Mouse (Mus musculus) neural tube, embryonic 14.5 days (tissue): ENCODE measurements at regions not wholly inside any gene's neighbourhood (a gene's known extent, or its start where the extent isn't known, plus 50 kb on each side); places are given as distances from the start of the nearest gene placed in this dataset.

ENCODE experiments used
- ATAC-seq: fragments of 200-750 bp; cut with Nextera tagmentation; 2 replicates; pipeline ENCODE4 v1.8.0; 2017; ENCODE audit warnings: low read depth, mild to moderate bottlenecking, moderate TSS enrichment, moderate library complexity
- H3K27ac ChIP-seq: fragments of 300-500 bp; sonication (generic); 2 replicates; pipeline ENCODE4 v1.5.1; 2014; ENCODE audit warnings: low read depth, mild to moderate bottlenecking, control low read depth, low read length, moderate library complexity, mixed read lengths
- H3K27me3 ChIP-seq: fragments of 300-500 bp; sonication (generic); 2 replicates; pipeline ENCODE4 v1.6.1; 2014; ENCODE audit warnings: low read length; ENCODE audit not compliant: control insufficient read depth, insufficient read depth
- H3K36me3 ChIP-seq: fragments of 300-500 bp; sonication (generic); 2 replicates; pipeline ENCODE4 v1.6.1; 2014; ENCODE audit warnings: low read length, mixed read lengths; ENCODE audit not compliant: control insufficient read depth, insufficient read depth
- H3K4me1 ChIP-seq: fragments of 300-500 bp; sonication (generic); 2 replicates; pipeline ENCODE4 v1.6.1; 2014; ENCODE audit warnings: low read length; ENCODE audit not compliant: control insufficient read depth, insufficient read depth
- H3K4me2 ChIP-seq: fragments of 300-500 bp; sonication (generic); 2 replicates; pipeline ENCODE4 v1.6.1; 2014; ENCODE audit warnings: mild to moderate bottlenecking, low read depth, low read length, control low read depth
- H3K4me3 ChIP-seq: fragments of 300-500 bp; sonication (generic); 2 replicates; pipeline ENCODE4 v1.5.1; 2014; ENCODE audit warnings: low read depth, low read length, control low read depth, mixed read lengths
- H3K9ac ChIP-seq: fragments of 300-500 bp; sonication (generic); replicated peaks from 2 replicates; pipeline ENCODE4 v1.6.1; 2014; ENCODE audit warnings: low read depth, mild to moderate bottlenecking, control low read depth, low read length, mixed read lengths
- H3K9me3 ChIP-seq: fragments of 300-500 bp; sonication (generic); 2 replicates; pipeline ENCODE4 v1.6.1; 2016; ENCODE audit warnings: low read length; ENCODE audit not compliant: control insufficient read depth
- WGBS: fragments of 180-500 bp; shearing (Covaris S2); extraction: QIAGEN DNeasy Blood & Tissue Kit; methylation state at CpG from one replicate; pipeline ENCODE4 v1.1.7; 2014; 5-methylcytosine and 5-hydroxymethylcytosine counted together

DNA sequence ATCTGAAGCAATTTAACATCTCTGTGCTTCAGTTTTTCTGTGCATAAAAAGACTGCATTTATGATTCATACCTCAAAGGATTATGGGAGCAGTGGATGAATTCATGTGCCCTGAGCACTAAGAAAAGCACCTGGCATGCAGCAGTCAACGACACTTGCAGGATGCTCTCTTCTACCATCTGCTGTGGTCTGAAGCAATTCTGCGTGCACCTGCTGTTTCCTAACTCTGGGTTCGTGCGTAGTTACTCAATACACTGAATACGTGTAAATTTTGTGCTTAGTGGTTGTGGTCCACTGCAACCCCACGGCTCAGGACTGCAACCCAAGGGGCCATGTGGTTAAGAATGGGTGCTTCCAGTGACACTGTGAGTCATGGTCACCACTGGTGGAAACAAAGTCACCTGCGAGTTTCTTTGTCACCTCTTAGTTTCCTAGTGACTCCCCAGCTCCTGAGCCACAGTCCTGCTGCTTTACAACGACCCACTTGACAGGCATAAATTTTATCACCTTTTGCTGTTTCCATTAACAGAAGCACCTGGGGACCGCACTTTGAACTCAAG, 98.7 kb upstream of the Arhgap21 start:
- no peak for ATAC-seq
- no peaks in the 10 kb centered on the region for H3K36me3 ChIP-seq
- 81% methylated on average over 9 of the region's 9 CpGs for WGBS
- no peaks in the 10 kb centered on the region for H3K27me3 ChIP-seq
- H3K4me2 ChIP-seq = no peak overlapping the region
- no peak overlapping the region for H3K4me3 ChIP-seq
- no peaks in the 10 kb centered on the region for H3K4me1 ChIP-seq
- no peak overlapping the region for H3K9ac ChIP-seq
- no peak overlapping the region for H3K27ac ChIP-seq
- H3K9me3 ChIP-seq = no peaks in the 10 kb centered on the region

DNA sequence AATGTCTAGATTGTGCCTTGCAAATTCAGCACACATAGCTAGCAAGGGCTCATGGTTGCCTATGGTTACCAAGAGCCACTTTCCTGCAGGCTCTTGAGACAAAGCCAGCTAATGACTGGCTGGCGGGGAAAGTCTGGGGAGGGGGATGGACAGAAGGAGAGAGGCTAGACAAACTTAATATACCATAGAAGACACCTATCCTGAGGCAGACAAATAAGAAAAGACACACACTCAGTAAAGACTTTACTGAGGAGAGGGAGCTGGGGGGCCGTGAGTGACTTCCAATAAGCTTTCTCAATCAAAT, 91.6 kb upstream of the Arhgap21 start:
- H3K4me3 ChIP-seq = no peak overlapping the region
- WGBS = 18% methylated on average over 2 of the region's 2 CpGs
- no peak overlapping the region for H3K4me2 ChIP-seq

DNA sequence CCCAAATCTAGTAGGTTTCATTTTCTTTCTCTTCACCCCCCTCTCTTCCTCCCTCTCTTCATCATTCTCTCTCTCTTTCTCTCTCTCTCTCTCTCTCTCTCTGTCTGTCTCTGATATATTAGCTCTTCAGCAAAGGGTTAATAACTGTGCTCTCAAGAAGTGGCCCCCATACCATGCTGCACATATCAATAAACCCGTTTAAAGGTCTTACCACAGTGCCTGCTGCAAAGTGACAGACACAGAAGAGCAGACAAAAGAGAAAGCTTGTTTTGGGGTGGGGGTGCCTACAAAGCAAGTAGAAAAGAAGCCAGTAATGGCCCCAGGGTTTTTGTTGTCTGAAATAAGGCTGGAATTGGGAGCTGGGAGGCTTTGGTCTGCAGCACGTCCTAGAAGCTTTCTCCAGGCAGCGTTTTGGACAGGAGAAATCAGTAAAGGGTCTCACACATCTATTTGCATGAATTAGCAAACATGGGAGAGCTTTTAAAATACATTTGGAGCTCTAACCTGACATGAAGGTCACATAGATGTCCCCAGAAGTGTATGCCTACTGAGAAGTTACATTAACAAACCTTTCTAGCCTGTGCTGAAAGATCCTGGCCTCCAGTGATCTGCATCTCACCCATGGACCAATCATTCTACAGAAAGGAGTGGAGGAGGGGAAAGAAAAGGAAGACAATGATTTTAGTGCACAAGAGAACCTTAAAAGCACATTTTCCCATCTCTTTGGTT, 91.1 kb upstream of the Arhgap21 start:
- Histone ChIP-seq H3K4me2 (no peak overlapping the region), H3K4me1 (peaks cover 8% of the 10 kb centered on the region), H3K9ac (no peak overlapping the region), H3K9me3 (no peaks in the 10 kb centered on the region), H3K36me3 (no peaks in the 10 kb centered on the region), H3K27me3 (no peaks in the 10 kb centered on the region), H3K4me3 (no peak overlapping the region), H3K27ac (peak overlapping the region; percentile 80; the same call in 1 of the 2 replicates)
- 0 out of 2 replicates have a peak, but pooled peaks have one; percentile 36 for ATAC-seq
- 7% methylated on average over 3 of the region's 3 CpGs for WGBS

More for the DNA sequence above, 91.6 kb upstream of the Arhgap21 start:
- H3K27me3 ChIP-seq = no peaks in the 10 kb centered on the region
- no peaks in the 10 kb centered on the region for H3K9me3 ChIP-seq
- H3K4me1 ChIP-seq = peaks cover 8% of the 10 kb centered on the region
- no peak overlapping the region for H3K9ac ChIP-seq
- peak overlapping the region; percentile 80; the same call in 1 of the 2 replicates for H3K27ac ChIP-seq
- no peaks in the 10 kb centered on the region for H3K36me3 ChIP-seq
- peak; percentile 87 for ATAC-seq

DNA sequence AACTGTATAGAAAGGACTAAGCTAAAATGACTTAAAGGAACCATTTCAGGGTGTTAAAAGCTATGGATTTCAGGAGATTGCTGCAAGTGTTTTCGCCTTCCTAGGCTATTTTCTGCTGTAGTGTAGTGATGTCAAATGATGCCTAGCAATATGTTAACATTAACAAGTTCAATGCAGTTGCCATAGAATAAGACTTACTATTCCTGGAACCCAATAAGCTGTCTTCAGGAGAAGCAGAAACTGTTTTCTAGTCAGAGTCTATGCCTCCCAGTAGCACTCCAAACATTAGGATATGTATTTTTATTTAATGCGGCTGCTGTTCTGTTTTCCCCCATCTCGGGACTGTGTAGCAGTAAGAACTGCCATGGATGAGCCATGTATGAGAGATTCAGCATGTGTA, 90.3 kb upstream of the Arhgap21 start:
- H3K9me3 ChIP-seq = no peaks in the 10 kb centered on the region
- H3K4me1 ChIP-seq = peaks cover 8% of the 10 kb centered on the region
- ATAC-seq = no peak
- H3K36me3 ChIP-seq = no peaks in the 10 kb centered on the region
- WGBS = 84% methylated on average over 3 of the region's 3 CpGs
- no peak overlapping the region for H3K9ac ChIP-seq
- no peak overlapping the region for H3K27ac ChIP-seq
- H3K4me3 ChIP-seq = no peak overlapping the region
- no peaks in the 10 kb centered on the region for H3K27me3 ChIP-seq
- H3K4me2 ChIP-seq = no peak overlapping the region

DNA sequence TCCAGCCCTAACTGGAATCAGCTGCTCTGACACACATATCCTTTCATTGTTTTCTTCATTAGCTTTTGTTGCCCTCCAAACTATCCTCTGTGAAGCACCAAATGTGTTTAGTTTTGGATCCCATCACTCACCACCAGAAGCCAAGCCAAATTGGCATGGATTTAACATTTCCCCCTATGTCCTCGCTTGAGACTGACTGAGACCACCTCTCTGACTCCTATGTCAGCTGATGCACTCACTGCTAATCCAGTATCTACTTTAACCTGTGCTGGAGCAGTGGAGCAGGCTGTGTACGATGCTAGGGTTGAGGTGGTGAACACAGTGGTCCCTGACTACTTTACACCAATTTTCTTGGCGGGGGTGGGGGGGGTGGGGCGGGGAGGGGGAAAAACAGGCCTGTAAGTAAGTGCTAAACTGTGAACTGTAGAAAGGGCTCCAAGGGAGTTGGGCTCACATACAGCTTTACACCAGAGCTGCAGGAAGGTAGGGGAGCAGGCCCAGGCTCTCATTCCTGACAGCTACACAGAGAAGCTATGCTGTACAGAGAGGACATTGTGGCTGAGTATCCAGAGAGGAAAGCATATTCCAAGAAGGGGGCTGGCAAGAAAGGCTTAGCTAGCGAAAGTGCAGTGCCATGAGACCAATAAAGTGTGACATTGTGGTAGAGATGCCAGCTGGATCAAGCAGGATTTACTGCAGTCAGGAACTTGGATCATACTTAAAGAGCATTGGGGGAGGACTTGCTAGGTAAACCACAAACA, 87.9 kb upstream of the Arhgap21 start:
- no peak overlapping the region for H3K9ac ChIP-seq
- 70% methylated on average over 5 of the region's 5 CpGs for WGBS
- H3K27me3 ChIP-seq = no peaks in the 10 kb centered on the region
- H3K4me1 ChIP-seq = peaks cover 8% of the 10 kb centered on the region
- no peak overlapping the region for H3K4me3 ChIP-seq
- H3K9me3 ChIP-seq = no peaks in the 10 kb centered on the region
- no peak for ATAC-seq
- H3K4me2 ChIP-seq = no peak overlapping the region
- H3K36me3 ChIP-seq = no peaks in the 10 kb centered on the region
- no peak overlapping the region for H3K27ac ChIP-seq

DNA sequence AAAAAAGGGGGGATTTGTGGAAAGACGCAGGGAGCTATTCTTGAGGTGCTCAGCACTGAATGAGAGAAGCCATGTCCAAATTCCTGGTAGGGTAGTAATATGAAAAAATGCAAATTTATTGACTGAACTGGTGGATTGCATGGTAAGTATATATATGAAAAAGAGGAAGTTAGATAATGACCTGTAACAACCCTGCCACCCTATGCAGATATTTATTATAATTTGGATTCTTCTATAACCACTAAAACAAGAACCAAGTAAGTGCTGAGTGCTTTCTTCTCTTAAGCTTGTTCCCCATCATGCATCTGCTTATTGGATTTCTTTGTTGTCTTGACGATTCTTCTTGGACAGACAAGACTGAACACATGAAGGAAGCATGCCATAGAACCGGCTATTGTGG, 86.7 kb upstream of the Arhgap21 start:
- no peak overlapping the region for H3K4me3 ChIP-seq
- no peak for ATAC-seq
- H3K36me3 ChIP-seq = no peaks in the 10 kb centered on the region
- no peaks in the 10 kb centered on the region for H3K9me3 ChIP-seq
- peaks cover 8% of the 10 kb centered on the region for H3K4me1 ChIP-seq
- H3K27ac ChIP-seq = no peak overlapping the region
- H3K27me3 ChIP-seq = no peaks in the 10 kb centered on the region
- 97% methylated on average over 3 of the region's 3 CpGs for WGBS
- no peak overlapping the region for H3K4me2 ChIP-seq
- H3K9ac ChIP-seq = no peak overlapping the region

DNA sequence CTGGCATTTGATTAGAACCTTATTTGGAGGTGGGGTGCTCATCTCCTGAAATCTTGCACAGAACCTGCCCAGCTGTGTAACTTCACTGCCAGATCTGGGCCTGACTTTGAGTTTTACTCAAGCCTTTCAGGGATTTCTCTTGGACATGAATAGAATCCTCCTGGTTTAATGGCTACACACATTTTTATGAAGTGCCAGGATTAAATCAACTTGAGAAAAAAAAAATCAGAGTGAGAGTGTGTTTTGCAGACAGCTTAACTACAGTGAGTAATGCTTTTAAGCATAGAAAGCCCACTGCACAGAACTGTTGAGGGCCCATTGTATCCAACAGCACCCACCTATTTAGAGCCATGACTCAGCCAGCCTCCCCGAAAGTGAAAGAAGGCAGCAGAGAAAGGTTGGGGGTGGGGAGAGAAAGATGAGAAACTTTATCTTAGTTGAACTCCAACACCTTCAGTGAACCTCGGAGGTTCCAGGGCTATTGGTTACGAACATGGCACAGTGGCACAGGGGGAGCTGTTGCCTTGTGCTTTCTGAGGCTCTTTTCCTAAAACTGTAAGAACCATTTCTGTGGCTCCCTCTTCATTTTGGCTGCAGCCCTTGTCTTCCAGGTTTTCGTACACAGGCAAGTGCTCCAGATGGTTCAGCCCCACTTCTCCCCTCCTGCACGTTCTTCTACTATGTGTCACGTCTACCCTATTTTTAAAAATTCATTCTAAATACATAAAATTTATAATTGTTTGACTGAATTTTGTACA, 85.8 kb upstream of the Arhgap21 start:
- Histone ChIP-seq H3K4me2 (no peak overlapping the region), H3K4me3 (no peak overlapping the region), H3K27me3 (no peaks in the 10 kb centered on the region), H3K27ac (no peak overlapping the region), H3K9ac (no peak overlapping the region), H3K36me3 (no peaks in the 10 kb centered on the region), H3K4me1 (peaks cover 3% of the 10 kb centered on the region), H3K9me3 (no peaks in the 10 kb centered on the region)
- ATAC-seq = no peak
- WGBS = 85% methylated on average over 6 of the region's 6 CpGs

DNA sequence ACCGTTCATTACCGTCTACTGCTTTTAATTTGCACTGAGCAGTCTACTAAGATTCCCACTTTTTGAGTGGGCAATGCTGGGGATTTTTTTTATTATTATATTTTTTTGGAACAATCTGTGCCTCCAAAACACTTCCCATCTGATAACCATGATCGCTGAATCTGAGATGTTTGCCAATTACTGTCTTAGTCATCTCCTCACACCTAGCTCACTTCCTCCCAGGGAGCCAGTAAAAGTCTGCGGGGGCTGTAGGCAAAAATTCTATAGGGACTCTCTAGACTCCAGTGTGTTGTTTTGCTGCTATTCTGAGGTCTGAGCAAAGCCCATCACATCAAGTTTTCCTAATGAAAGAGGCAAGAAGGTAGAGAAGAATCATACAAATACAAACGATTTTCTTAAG, 84.9 kb upstream of the Arhgap21 start:
- Histone ChIP-seq H3K9me3 (no peaks in the 10 kb centered on the region), H3K27ac (no peak overlapping the region), H3K4me3 (no peak overlapping the region), H3K36me3 (no peaks in the 10 kb centered on the region), H3K4me1 (no peaks in the 10 kb centered on the region), H3K9ac (no peak overlapping the region), H3K4me2 (no peak overlapping the region), H3K27me3 (no peaks in the 10 kb centered on the region)
- WGBS = 86% methylated on average over 5 of the region's 5 CpGs
- ATAC-seq = no peak

DNA sequence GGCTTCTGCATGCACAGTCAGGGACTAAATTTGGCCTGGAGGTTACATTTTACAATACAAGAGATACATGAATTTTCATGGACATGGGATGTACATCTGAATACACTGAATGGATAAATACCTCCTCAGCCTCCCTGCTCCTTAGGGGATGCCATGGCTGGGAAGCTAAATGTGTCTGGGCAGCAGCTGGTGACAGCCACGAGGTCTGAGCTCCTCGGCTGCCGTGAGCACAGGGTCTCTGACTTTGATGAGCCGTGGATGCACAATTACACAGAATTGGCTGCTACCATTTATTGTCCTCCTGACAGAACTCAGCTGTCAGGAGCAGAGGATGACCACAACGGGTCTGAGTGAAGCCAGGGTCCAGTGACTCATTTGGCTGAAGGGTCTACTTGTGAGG, 80.3 kb upstream of the Arhgap21 start:
- Histone ChIP-seq H3K9ac (no peak overlapping the region), H3K4me1 (no peaks in the 10 kb centered on the region), H3K9me3 (no peaks in the 10 kb centered on the region), H3K36me3 (no peaks in the 10 kb centered on the region), H3K4me3 (no peak overlapping the region), H3K4me2 (no peak overlapping the region), H3K27me3 (no peaks in the 10 kb centered on the region), H3K27ac (no peak overlapping the region)
- 22% methylated on average over 5 of the region's 5 CpGs for WGBS
- peak; percentile 65 for ATAC-seq
